9 mouse cellular contexts compared by ENCODE assay signal in the genomic region with DNA sequence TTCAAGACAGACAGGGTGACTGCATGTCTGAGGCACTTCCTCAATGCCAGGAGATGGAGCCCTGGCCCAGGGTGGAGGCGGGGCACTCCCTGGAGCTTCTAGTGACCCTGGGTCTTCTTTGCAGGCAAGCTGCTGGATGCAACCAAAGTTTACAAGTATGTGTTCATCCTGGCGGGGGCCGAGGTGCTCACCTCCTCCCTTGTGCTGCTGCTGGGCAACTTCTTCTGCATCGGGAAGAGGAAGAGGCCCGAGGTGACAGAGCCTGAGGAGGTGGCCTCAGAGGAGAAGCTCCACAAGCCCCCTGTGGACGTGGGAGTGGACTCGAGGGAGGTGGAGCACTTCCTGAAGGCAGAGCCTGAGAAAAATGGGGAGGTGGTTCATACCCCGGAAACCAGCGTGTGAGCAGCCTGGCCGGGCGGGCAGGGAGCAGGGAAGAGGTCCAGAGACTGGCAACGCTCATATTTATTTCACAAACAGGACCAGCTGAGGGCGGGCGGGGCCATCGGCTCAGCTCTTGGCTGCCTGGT. TPM values are rescaled to one million over a fixed set of nuclear protein-coding genes. Genes with fewer than 3 reads are reported as not detected.
DNase-seq lines count a peak whose midpoint lies in the region; ATAC-seq lines count a peak whose summit lies in the region.
"Had no signal": no experiment of that assay in that cellular context is flagged by ENCODE, and none has a peak within 500 bp of the region (broad histone marks: within the 10 kb centered on the region; RNA-seq: fewer than 3 reads in every experiment).

No protein-coding gene starts in this region.

- H3K4me3 ChIP-seq in liver, embryonic 12.5 days: no peak overlapping the region
- H3K4me3 ChIP-seq in megakaryocyte, embryonic 14.5 days (replicated peaks): peak overlapping the region; percentile 42

- H3K9ac ChIP-seq in liver, embryonic 12.5 days: no peak overlapping the region; the same call in 1 of the 2 replicates

- DNase-seq in liver: no peak
- peak; percentile 35 for DNase-seq in gastrocnemius, postnatal 10 days
- DNase-seq in heart, postnatal 14 days: peak; percentile 25 to 29
- DNase-seq in frontal cortex, postnatal 36 days (ENCODE audit: low spot score in 2 of 2): no peak
- DNase-seq: kidney, adult 11 months; right cerebral cortex, postnatal 25 days had no signal

- intact Hi-C loops in heart, postnatal 14 days (cut with DNase I): no loop called here

- H3K36me3 ChIP-seq in liver, embryonic 12.5 days: peaks cover 98% of the 10 kb centered on the region
- H3K36me3 ChIP-seq in megakaryocyte, embryonic 14.5 days (replicated peaks; ENCODE audit: low read length): peaks cover 98% of the 10 kb centered on the region

- H3K27me3 ChIP-seq in liver, embryonic 12.5 days (replicated peaks): no peaks in the 10 kb centered on the region
- no peaks in the 10 kb centered on the region for H3K27me3 ChIP-seq in megakaryocyte, embryonic 14.5 days (replicated peaks)

- H3K4me1 ChIP-seq in liver, embryonic 12.5 days: peaks cover 63% of the 10 kb centered on the region
- H3K4me1 ChIP-seq in megakaryocyte, embryonic 14.5 days: peaks cover 98% of the 10 kb centered on the region

- ATAC-seq in liver, embryonic 12.5 days: no peak
- no peak for ATAC-seq in frontal cortex, adult (ENCODE audit: low TSS enrichment)

- no peaks in the 10 kb centered on the region for H3K9me3 ChIP-seq in liver, embryonic 12.5 days (replicated peaks)
- no peaks in the 10 kb centered on the region for H3K9me3 ChIP-seq in megakaryocyte, embryonic 14.5 days

- 59% methylated on average over 15 of the region's 15 CpGs for WGBS in liver, embryonic 12.5 days (ENCODE audit: insufficient replicate concordance)

- H3K27ac ChIP-seq in liver, embryonic 12.5 days: peak overlapping the region; percentile 41; the same call in 1 of the 2 replicates

- no peak overlapping the region for H3K4me2 ChIP-seq in liver, embryonic 12.5 days

RNA-seq across cellular contexts. Expression of a gene that starts 9.5 kb away (rescaled TPM):
- polyA plus RNA-seq in liver, embryonic 12.5 days (2016; fragmentation: Nextera tagmentation; extraction: Ambion mirVana): 166 and 170 TPM in 2 replicates
- 100 to 1,000 TPM; 193 to 232 TPM for total RNA-seq in gastrocnemius, postnatal 10 days (2021)
- 1 to 10 TPM; 1.9 to 2.2 TPM for total RNA-seq in heart, postnatal 14 days (2021)
- 673 and 816 TPM in 2 replicates for polyA plus RNA-seq in megakaryocyte, embryonic 14.5 days (2012; ENCODE audit: insufficient read depth, low replicate concordance)

RNA-seq across cellular contexts. Expression of a gene that starts 25.1 kb away (rescaled TPM):
- polyA plus RNA-seq in liver, embryonic 12.5 days (2016; fragmentation: Nextera tagmentation; extraction: Ambion mirVana): 2.9 and 3.2 TPM in 2 replicates
- total RNA-seq in gastrocnemius, postnatal 10 days (2021): 1 to 10 TPM; 2.5 to 4.8 TPM
- total RNA-seq in heart, postnatal 14 days (2021): 1 to 10 TPM; 1.2 to 1.6 TPM
- polyA plus RNA-seq in megakaryocyte, embryonic 14.5 days (2012; ENCODE audit: insufficient read depth, low replicate concordance): 2.0 TPM in 1 of 2 replicates, not detected in the other

RNA-seq across cellular contexts. Expression of a gene that starts 33.3 kb away (rescaled TPM):
- 58.4 and 61.1 TPM in 2 replicates for polyA plus RNA-seq in liver, embryonic 12.5 days (2016; fragmentation: Nextera tagmentation; extraction: Ambion mirVana)
- total RNA-seq in gastrocnemius, postnatal 10 days (2021): 10 to 100 TPM; 67.8 to 77.3 TPM
- total RNA-seq in heart, postnatal 14 days (2021): 10 to 100 TPM; 70.8 to 73.8 TPM
- polyA plus RNA-seq in megakaryocyte, embryonic 14.5 days (2012; ENCODE audit: insufficient read depth, low replicate concordance): 152 and 176 TPM in 2 replicates

Comparison
In these comparisons a context has a peak if more than half of its experiments do, and no peak if none do; other contexts are left out.
1. DNase-seq: peak in gastrocnemius, postnatal 10 days (single experiment) and heart, postnatal 14 days (2 of 2); none in liver (single experiment) and frontal cortex, postnatal 36 days (0 of 2).
2. RNA of a gene that starts 9.5 kb away (total RNA-seq): 193 to 232 TPM in gastrocnemius, postnatal 10 days; 1.9 to 2.2 TPM in heart, postnatal 14 days; every median in the first group is over 10 times any median in the second.